Mouse (Mus musculus) forebrain, embryonic 11.5 days (tissue): ENCODE results near the gene Cnpy2. TPM values are rescaled to one million over a fixed set of nuclear protein-coding genes. Genes with fewer than 3 reads are reported as not detected.
A peak's percentile ranks its signal among the peaks of the same experiment; 100 is the strongest.

ENCODE experiments used
- ATAC-seq: fragments of 200-750 bp; cut with Nextera tagmentation; replicated peaks from 2 replicates; pipeline ENCODE4 v1.8.0; 2017; ENCODE audit warnings: moderate TSS enrichment; ENCODE audit not compliant: low FRiP score
- DNase-seq: peaks from one replicate; pipeline ENCODE4 v3.0.0-alpha.2; 2017; ENCODE audit warnings: low spot score
- H3K27ac ChIP-seq: fragments of 300-500 bp; sonication (generic); 2 replicates; pipeline ENCODE4 v1.5.1; 2014; ENCODE audit warnings: low read depth, low read length
- H3K27me3 ChIP-seq: fragments of 300-500 bp; sonication (generic); 2 replicates; pipeline ENCODE4 v1.6.1; 2014; ENCODE audit warnings: mild to moderate bottlenecking, low read length, mixed read lengths; ENCODE audit not compliant: control insufficient read depth, insufficient read depth
- H3K36me3 ChIP-seq: fragments of 300-500 bp; sonication (generic); 2 replicates; pipeline ENCODE4 v1.6.1; 2014; ENCODE audit warnings: mild to moderate bottlenecking, low read length, moderate library complexity, mixed read lengths; ENCODE audit not compliant: control insufficient read depth, insufficient read depth
- H3K4me1 ChIP-seq: fragments of 300-500 bp; sonication (generic); replicated peaks from 2 replicates; pipeline ENCODE4 v1.6.1; 2014; ENCODE audit warnings: low read length, mixed read lengths; ENCODE audit not compliant: control insufficient read depth, insufficient read depth
- H3K4me2 ChIP-seq: fragments of 300-500 bp; sonication (generic); 2 replicates; pipeline ENCODE4 v1.6.1; 2014; ENCODE audit warnings: low read depth, mild to moderate bottlenecking, low read length, moderate library complexity, mixed read lengths; ENCODE audit not compliant: severe bottlenecking
- H3K4me3 ChIP-seq: fragments of 300-500 bp; sonication (generic); 2 replicates; pipeline ENCODE4 v1.5.1; 2014; ENCODE audit warnings: low read depth, low read length
- H3K9ac ChIP-seq: fragments of 300-500 bp; sonication (generic); 2 replicates; pipeline ENCODE4 v1.6.1; 2014; ENCODE audit warnings: low read length
- H3K9me3 ChIP-seq: fragments of 300-500 bp; sonication (generic); 2 replicates; pipeline ENCODE4 v1.6.1; 2016; ENCODE audit warnings: low read length, mixed read lengths; ENCODE audit not compliant: control insufficient read depth
- WGBS: fragments of 180-500 bp; shearing (Covaris S2); extraction: QIAGEN DNeasy Blood & Tissue Kit; methylation state at CpG from one replicate; pipeline ENCODE4 v1.1.7; 2014; 5-methylcytosine and 5-hydroxymethylcytosine counted together
- polyA plus RNA-seq: library from polyadenylated mRNA; unstranded; fragments of >200 nt; fragmentation: Nextera tagmentation; extraction: Ambion mirVana; gene quantifications from 2 replicates; pipeline ENCODE4 v1.2.1, GENCODE M21; 2014

Cnpy2 gene
- polyA plus RNA-seq, 1 experiment from 2014 or later, result 222 TPM

DNA sequence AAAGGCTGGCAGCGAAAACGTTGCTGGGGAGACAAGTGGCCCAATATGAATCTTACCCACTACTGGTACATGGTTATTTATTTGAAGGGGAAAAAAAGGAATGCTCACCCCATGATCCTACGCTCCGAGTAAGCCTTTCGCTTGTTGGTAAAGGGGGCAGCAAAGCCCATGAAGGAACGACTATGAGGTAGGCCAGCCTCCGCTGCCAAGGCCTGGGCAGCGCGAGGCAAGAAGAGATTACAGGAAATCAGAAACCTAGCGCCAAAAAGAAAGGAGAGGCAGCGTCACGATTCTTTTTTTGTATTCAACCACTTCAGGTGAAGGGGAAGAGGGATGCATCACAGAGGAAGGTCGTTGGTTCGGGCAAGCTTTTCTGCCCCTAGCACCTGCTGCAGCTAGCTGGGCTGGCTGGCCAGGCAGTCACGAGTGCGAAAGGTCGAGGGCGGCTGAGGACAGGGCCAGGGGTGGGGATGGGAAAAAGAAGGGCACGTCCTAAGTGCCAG, 45.7 kb downstream of the Cnpy2 start:
- Histone ChIP-seq H3K36me3 (peaks cover 2% of the 10 kb centered on the region), H3K27me3 (no peaks in the 10 kb centered on the region), H3K4me2 (peak overlapping the region; percentile 56), H3K9me3 (no peaks in the 10 kb centered on the region), H3K27ac (no peak overlapping the region), H3K9ac (peak overlapping the region; percentile 64), H3K4me3 (peak overlapping the region; percentile 70), H3K4me1 (no peaks in the 10 kb centered on the region)
- WGBS, result 21% methylated on average over 19 of the region's 19 CpGs
- DNase-seq, result no peak
- ATAC-seq, result no peak

DNA sequence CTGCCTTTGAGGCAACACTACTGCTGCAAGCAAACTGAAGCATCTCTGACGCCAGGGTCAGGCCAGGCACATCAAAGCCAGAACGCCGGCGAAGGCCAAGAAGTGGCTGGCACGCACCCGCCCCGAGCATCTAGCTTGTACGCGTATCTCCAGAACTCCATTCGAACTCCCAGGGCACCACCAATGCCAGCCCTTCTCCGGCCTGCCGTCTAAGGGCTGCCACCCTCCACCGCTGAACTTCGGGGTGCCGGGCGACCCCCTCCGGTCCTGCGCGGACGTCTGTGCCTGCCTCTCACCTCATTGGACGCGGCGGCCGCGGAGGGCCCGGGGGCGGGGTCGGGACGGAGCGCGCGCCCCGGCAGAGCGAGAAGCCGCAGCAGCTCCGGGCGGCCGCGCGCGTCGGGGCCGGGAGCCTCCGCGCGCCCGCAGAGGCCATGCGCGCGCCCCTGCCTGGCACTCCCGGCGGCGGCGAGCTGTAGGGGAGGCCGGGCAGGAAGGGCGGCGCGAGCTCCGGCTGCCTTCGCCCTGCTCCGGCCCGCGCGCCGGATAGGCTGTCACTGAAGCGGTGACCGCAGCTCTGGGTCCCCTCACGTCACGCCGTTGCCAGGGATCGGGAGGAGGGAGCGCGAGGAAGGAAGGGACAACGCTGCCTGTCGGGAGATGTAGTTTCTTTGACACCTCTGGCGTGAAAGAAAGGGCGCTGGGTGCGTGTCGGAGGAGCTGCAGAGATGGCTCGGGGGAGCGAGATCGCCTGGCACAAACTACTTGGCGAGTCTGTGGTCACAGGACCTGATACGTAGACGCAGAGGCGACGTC, 46.4 kb downstream of the Cnpy2 start, which contains the start of gene Coq10a:
TSS of gene Coq10a (minus strand) at position 596 of the 816 bp plus-strand sequence.
- Histone ChIP-seq H3K4me3 (peak within 1 kb of the TSS; percentile 70), H3K27ac (peak within 1 kb of the TSS; percentile 85), H3K27me3 (no peaks in the 10 kb centered on the region), H3K9ac (peak within 1 kb of the TSS; percentile 64), H3K36me3 (no peaks in the 10 kb centered on the region; the same call in 1 of the 2 replicates), H3K4me1 (no peaks in the 10 kb centered on the region), H3K9me3 (no peaks in the 10 kb centered on the region), H3K4me2 (peak within 1 kb of the TSS; percentile 56)
- DNase-seq, result peak; percentile 94
- under 1% methylated on average over 84 of the region's 87 CpGs for WGBS
- peak; percentile 95 for ATAC-seq

DNA sequence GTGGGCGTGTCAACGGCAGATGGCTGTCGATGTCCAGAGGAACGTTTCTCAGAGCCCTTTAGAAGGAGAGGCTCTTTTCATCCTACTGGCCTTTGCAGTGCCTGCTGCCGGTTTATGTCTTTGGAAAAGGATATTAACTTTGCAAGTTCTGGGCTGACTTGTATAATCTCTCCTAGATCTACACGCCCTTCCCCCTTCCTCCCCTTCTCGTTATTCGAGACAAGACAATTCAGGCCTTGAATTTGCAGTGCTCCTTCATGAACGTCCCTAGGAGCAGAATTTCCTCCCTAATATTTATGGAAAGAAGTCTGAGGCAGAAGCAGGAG, 46.9 kb downstream of the Cnpy2 start:
- no peaks in the 10 kb centered on the region for H3K9me3 ChIP-seq
- WGBS, result 9% methylated on average over 9 of the region's 9 CpGs
- peak overlapping the region; percentile 64 for H3K9ac ChIP-seq
- peak overlapping the region; percentile 56 for H3K4me2 ChIP-seq
- H3K4me1 ChIP-seq, result no peaks in the 10 kb centered on the region
- peak overlapping the region; percentile 70 for H3K4me3 ChIP-seq
- no peaks in the 10 kb centered on the region; the same call in 1 of the 2 replicates for H3K36me3 ChIP-seq
- peak overlapping the region; percentile 85 for H3K27ac ChIP-seq
- DNase-seq (no peak), ATAC-seq (no peak)
- no peaks in the 10 kb centered on the region for H3K27me3 ChIP-seq

DNA sequence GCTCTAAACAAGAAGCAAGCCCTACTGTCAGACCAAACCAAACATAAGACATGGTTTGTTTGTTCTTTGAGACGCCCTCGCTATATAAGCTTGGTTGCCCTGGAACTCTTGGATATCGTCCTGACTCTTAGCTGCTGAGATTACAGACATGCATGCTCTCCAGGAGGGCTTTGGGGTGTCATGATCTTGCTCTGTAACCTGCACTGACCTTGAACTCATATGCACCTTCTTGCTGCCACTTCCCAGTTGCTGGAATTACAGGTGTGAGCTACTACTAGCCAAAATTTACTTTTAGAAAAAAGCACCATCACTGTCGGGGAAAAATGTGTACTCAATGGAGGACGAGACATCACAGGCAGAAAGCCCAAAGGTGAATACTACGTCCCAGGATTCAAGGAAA, 47.3 kb downstream of the Cnpy2 start:
- ATAC-seq (no peak), DNase-seq (no peak)
- H3K27me3 ChIP-seq, result no peaks in the 10 kb centered on the region
- H3K9ac ChIP-seq, result peak overlapping the region; percentile 64
- 79% methylated on average over 6 of the region's 6 CpGs for WGBS
- H3K4me1 ChIP-seq, result no peaks in the 10 kb centered on the region
- no peaks in the 10 kb centered on the region for H3K9me3 ChIP-seq
- peak overlapping the region; percentile 56 for H3K4me2 ChIP-seq
- no peaks in the 10 kb centered on the region; the same call in 1 of the 2 replicates for H3K36me3 ChIP-seq
- H3K4me3 ChIP-seq, result peak overlapping the region; percentile 70
- peak overlapping the region; percentile 85; the same call in 1 of the 2 replicates for H3K27ac ChIP-seq

DNA sequence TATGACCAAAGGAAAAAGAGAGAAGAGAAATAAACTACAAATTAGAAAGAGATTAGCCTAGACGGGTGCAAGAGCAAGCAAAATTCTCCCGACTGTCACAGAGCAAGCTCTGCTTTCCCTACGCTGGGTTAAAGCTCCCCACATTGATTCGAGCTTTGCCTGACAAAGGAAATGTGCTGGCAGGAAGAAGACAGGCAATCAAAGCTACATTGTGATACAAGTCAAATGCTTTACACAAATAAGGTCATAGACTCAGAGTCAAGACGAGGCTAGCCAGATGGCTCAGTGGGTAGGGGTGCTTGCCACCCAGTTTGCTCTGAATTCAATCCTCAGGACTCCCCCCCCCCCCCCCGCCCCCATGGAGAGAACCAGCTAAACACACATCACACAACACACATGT, 47.8 kb downstream of the Cnpy2 start:
- Histone ChIP-seq H3K4me2 (no peak overlapping the region), H3K4me1 (no peaks in the 10 kb centered on the region), H3K4me3 (no peak overlapping the region), H3K9ac (no peak overlapping the region), H3K9me3 (no peaks in the 10 kb centered on the region), H3K27me3 (no peaks in the 10 kb centered on the region), H3K36me3 (no peaks in the 10 kb centered on the region; the same call in 1 of the 2 replicates), H3K27ac (no peak overlapping the region)
- ATAC-seq, result no peak
- 63% methylated on average over 5 of the region's 6 CpGs for WGBS
- no peak for DNase-seq

DNA sequence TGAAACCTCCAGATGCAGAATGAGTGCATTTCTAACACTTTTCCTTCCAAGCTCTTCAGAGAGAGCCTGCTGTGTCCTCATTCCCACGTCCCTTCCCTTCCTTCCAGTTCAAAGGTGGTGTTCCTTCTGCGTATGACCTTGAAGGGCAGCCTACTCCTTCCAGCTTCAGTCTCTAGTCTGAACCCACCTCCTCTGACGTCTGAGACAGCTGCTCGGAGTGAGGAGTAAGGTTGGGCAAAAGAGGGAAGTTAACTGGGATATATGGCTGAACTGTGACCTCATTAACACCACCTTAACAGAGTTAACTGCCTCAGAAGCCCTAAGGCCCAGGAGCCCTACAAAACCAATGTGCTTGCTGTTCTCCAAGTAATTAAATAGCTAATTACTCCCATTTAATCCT, 48.3 kb downstream of the Cnpy2 start:
- Histone ChIP-seq H3K27me3 (no peaks in the 10 kb centered on the region), H3K36me3 (no peaks in the 10 kb centered on the region), H3K27ac (no peak overlapping the region), H3K4me1 (no peaks in the 10 kb centered on the region), H3K4me3 (no peak overlapping the region), H3K9ac (no peak overlapping the region), H3K9me3 (no peaks in the 10 kb centered on the region), H3K4me2 (no peak overlapping the region)
- WGBS, result 57% methylated on average over 4 of the region's 4 CpGs
- ATAC-seq (no peak), DNase-seq (no peak)

DNA sequence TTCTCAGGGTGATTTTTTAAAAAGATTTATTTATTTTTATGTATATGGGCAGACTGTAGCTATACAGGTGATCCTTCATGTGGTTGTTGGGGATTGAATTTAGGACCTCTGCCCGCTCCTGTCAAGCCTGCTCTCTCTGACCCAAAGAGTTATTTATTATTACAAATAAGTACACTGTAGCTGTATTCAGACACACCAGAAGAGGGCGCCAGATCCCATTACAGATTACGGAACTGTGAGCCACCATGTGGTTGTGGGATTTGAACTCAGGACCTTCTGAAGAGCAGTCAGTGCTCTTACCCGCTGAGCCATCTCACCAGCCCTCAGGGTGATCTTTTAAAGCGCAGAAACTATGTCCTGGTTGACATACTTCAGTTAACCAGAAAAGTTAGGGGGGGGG, 49.9 kb downstream of the Cnpy2 start:
- ATAC-seq, result no peak
- Histone ChIP-seq H3K36me3 (no peaks in the 10 kb centered on the region), H3K27ac (no peak overlapping the region), H3K4me2 (no peak overlapping the region), H3K4me3 (no peak overlapping the region), H3K27me3 (no peaks in the 10 kb centered on the region), H3K4me1 (0 out of 2 replicates have a peak, but pooled peaks cover 3% of the 10 kb centered on the region), H3K9ac (no peak overlapping the region), H3K9me3 (no peaks in the 10 kb centered on the region)
- DNase-seq, result no peak
- 84% methylated on average over 5 of the region's 5 CpGs for WGBS

DNA sequence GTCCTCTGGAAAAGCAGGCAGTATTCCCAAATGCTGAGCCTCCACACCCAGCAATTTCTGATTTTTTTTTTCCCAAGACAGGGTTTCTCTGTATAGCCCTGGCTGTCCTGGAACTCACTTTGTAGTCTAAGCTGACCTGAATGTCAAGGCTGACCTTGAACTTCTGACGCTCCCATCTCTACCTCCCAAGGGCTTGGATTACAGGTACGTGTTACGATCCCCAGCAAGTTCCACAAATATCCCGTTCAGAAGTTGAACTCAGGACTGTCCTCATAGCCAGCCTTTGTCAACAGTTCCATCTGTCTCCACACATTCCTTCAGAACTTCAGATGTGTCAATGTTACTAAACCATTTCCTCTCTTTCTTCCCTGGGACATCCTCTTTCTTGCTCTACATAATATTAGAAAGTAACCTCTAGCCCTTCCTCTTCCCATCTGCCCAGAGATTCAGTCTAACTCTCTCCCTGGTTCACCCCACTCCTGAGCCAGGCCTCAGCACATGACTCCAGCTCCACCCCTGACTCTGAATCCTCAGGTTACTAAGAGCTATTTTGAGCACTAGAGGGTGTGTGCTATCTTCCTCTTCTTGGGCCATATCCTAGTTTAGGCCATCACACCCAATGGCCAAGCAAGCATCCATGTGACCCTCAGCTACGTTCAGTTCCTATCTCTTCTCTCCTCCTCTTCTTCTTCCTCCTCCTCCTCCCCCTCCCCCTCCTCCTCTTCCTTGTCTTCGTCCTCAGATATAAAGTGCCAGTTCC, 50.9 kb downstream of the Cnpy2 start:
- Histone ChIP-seq H3K9ac (no peak overlapping the region), H3K27ac (no peak overlapping the region), H3K4me2 (no peak overlapping the region), H3K27me3 (no peaks in the 10 kb centered on the region), H3K36me3 (no peaks in the 10 kb centered on the region), H3K9me3 (no peaks in the 10 kb centered on the region), H3K4me3 (no peak overlapping the region), H3K4me1 (peaks cover 6% of the 10 kb centered on the region; the same call in 1 of the 2 replicates)
- no peak for ATAC-seq
- 87% methylated on average over 6 of the region's 6 CpGs for WGBS
- no peak for DNase-seq
